Mouse (Mus musculus) cerebellum, postnatal 25 days (tissue): ENCODE results near the gene Ptges3l.
"Not testable (repeated sequence)": the region's sequence is repeated elsewhere in the genome, so short reads cannot be mapped to it uniquely, and the experiment has no call there.

ENCODE experiments used
- DNase-seq, 2 experiments: peaks; one replicate each; pipeline ENCODE4 v3.0.0; 2021; ENCODE audit warnings: mixed read lengths in 2 of 2

Ptges3l gene

DNA sequence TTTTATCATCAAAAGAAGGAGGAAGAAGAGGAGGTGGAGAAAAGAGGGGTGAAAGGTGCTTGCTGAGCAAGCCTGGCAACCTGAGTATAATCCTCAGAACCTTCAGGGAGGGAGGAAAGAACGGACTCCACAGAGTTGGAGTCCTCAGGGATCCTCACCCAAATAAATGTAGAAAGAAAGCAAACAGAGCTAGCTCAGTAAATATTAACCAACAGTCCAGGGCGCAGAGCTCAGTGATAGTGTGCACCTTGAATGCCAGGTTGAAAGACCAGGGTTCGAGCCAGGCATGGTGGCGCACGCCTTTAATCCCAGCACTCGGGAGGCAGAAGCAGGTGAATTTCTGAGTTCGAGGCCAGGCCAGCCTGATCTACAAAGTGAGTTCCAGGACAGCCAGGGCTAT, 30.5 kb upstream of the Ptges3l start:
- no peak for DNase-seq

GRCm38 (mm10) chr11:101454702-101455101, 29.6 kb upstream of the Ptges3l start:
- DNase-seq, result no peak

DNA sequence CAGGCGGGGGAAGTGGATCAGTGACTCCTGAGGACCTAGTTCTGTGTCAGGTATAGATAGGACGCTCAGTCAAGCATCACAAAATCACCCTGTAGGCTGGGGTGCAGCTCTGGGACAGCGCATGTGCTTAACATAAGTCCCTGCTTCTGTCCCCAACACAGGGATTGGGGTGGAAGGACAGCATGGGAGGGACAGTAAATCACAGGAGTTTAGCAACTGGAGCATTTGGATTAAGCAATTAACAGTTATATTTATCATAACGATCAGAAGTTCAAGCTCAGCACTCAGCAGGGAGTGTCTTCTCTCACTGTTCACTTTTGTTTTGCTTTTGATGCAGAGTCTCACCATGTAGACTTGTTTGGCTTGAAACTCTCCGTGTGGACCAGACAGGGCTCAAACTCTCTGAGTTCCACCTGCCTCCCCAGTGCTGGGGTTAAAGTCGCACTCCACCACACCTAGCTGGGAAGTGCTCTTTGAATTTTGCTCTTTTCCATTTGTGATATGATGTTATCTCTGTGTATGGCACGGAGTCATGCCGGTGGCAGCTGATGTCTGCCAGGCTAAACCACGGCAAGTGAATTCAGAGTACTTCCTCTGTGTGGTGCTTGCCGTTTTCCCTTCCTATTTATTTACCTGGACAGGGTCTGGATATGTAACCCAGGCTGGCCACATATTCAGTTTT, 27.1 kb upstream of the Ptges3l start:
- no peak for DNase-seq

DNA sequence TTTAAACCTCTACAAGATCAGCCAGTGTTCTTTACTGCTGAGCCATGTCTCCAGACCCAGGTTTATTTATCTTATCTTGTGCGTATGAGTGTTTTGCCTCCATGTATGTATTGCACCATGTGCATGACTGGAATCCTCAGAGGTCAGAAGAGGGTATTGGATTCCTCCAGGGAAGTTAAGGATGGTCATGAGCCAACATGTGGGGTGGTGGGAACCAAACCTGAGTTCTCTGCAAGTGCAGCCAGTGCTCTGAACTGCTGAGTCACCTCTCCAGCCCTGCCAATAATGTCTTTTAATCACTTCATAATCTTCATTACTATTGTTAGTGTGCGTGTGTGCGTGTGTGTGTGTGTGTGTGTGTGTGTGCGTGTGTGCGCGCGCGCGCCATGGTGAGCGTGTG, 26.4 kb upstream of the Ptges3l start:
- no peak for DNase-seq

DNA sequence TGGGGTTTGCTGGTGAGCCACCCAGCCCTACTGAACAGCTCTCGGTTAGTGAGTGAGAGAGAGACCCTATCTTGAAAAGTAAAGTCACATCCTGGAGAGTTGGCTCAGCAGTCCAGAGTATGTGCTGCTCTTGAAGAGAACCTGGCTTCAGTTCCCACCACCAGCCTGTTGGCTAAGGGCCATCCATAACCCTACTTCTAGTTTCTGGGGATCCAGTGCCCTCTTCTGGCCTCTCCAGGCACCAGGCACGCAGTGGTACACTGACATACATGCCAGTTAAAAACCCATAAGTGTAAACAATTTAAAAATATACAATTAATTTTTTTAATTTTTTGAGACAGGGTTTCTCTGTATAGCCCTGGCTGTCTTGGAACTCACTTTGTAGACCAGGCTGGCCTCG, 25.3 kb upstream of the Ptges3l start:
- DNase-seq, result no peak

- DNase-seq, result not testable (repeated sequence)
These were observed 24.5 kb upstream of the Ptges3l start for GRCm38 (mm10) chr11:101449596-101449995.

DNA sequence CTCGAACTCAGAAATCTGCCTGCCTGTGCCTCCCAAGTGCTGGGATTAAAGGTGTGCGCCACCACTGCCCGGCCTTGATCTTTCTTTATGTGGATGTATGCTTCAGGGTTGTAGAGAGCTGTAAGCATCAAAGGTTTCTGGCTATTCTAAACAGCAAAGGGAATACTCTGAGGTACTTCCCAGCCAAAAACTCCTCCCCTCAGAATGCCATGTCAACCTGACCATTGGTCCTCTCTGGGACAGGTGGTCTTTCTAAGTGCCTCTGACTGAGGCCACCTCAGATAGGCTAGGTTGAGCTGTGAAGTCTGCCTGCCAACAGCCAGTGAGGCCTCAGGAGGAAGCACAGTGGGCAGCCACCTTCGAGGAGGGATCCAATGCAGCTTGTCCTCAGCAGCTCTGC, 23.8 kb upstream of the Ptges3l start:
- no peak for DNase-seq

DNA sequence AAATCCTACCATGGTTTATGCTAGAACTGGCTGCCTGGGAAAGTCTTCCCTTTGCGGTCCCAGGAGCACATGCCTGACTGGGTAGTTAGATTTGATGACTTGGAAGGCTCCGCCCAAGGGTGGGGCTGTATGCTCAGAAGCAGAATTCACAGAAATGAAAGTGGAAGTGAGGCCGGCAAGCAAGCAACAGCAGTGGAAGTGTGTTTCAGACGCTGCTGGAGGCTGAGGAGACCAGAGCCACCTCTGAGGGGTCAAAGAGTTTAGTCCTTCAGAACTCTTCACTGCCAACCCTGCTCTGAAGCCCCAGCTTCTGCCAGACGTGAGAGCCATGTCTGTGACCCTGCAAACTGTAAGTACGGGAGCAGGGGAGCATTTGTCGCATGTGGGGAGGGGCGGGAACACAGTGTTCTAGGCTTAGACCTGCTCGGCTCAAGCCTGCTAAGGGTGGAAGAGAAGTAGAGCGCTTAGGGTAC, 23.2 kb upstream of the Ptges3l start, which contains the start of gene Ifi35:
Gene Ifi35, plus strand, starts transcription at position 134 of the 473 bp plus-strand sequence.
- no peak for DNase-seq

DNA sequence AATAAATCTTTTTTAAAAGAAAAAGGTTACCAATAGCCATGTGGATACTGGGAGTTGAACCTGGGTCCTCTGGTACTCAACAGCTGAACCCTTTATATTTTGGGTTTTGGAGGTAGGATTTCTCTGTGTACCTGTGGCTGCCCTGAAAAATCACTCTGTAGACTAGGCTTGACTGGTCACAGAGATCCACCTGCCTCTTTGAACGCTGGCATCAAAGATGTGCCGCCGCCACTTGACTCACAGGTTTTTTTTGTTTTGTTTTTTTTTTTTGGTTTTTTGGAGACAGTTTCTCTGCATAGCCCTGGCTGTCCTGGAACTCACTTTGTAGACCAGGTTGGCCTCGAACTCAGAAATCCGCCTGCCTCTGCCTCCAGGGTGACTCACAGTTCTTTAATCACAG, 22.7 kb upstream of the Ptges3l start:
- no peak for DNase-seq

DNA sequence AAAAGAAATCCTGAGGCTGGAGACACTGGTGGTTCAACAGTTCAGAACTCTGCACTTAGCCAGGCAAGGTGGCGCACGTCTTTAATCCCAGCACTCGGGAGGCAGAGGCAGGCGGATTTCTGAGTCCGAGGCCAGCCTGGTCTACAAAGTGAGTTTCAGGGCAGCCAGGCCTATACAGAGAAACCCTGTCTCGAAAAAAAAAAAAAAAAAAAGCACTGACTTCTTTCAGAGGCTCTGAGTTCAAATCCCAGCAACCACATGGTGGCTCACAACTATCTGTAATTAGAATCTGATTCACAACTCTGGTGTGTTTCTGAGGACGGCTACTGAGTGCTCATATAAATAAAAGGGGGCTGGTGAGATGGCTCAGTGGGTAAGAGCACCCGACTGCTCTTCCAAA, 21.7 kb upstream of the Ptges3l start:
- not testable (repeated sequence) for DNase-seq

GRCm38 (mm10) chr11:101446319-101446718, 21.2 kb upstream of the Ptges3l start:
- DNase-seq, result no peak

- no peak for DNase-seq
These were observed 17.6 kb upstream of the Ptges3l start for GRCm38 (mm10) chr11:101442760-101443159.

- peak; percentile 95 to 97 for DNase-seq
These were observed 17.1 kb upstream of the Ptges3l start, which contains the start of gene Rpl27 for GRCm38 (mm10) chr11:101442127-101442693. Gene Rpl27 (plus strand): TSS chr11:101442298.

DNA sequence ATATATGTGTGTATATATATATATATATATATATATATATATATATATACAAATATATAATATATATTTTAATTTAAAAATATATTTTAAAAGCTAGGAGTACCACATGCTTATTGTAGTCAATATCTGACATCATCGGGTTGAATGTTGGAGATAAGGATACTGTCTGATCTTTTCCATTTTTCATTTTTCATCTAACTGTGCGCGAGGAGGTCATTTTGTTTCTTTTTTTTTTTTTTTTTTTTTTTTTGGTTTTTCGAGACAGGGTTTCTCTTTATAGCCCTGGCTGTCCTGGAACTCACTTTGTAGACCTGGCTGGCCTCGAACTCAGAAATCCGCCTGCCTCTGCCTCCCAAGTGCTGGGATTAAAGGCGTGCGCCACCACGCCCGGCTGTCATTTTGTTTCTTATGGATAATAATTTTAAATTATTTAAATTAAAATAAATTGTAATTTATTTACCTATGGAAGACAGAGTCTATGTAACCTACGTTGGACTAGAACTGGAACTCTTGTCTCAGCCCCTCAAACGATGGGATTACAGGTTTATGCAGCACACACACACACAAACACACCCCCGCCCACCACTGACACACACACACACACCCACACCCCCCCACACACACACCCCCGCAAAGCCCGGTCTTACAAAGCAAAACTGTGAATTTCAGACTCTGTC, 16.5 kb upstream of the Ptges3l start:
- DNase-seq, result not testable (repeated sequence)

DNA sequence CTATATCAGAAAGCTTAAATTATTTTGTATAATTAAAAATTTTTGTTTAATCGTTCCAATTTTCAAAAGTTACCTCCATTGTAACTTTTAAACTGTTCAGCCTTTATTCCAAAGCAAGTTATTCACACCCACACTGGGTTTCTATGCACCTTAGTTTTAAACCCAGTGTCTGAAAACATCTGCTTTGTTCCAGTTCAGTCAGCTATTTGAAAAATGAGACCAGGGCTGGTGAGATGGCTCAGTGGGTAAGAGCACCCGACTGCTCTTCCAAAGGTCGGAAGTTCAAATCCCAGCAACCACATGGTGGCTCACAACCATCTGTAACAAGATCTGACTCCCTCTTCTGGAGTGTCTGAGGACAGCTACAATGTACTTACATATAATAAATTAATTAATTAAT, 12.9 kb upstream of the Ptges3l start:
- not testable (repeated sequence) for DNase-seq

- DNase-seq, result no peak
These were observed 11.8 kb upstream of the Ptges3l start for GRCm38 (mm10) chr11:101436916-101437315.

DNA sequence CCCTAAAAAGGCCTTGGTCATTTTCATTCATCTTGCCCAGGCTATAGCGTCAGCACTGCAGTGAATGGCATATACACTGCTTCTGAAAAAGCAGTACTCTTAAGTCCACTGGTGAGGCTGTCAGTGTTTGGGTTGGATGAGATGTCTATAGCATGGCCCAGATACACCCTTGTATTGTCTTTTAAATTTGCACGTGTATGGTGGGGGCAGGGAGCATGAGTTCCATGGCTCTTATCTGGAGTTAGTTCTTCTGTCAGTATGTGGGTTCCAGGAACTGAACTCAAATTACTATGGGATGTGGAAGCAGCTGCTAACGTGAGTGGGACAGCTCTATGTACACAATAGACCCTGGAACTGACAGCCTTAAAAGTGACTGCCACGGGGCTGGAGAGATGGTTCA, 10.7 kb upstream of the Ptges3l start:
- no peak for DNase-seq

DNA sequence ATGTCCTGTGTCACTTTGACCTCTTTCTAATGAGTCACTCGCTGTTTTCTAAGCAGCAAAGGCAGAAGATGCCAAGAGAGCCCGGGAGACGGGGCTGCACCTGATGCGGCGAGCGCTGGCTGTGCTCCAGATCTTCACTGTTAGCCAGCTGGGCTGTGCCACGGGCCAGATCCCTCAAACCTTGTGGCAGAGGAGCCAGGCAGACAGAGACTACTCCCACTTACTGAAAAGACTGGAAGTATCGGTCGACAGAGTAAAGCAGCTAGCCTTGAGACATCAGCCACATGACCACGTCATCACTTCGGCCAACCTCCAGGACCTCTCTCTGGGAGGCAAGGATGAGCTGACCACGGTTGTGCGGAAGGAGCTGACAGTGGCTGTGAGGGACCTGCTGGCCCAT, 8.3 kb upstream of the Ptges3l start:
- DNase-seq, result peak; percentile 68 to 80

DNA sequence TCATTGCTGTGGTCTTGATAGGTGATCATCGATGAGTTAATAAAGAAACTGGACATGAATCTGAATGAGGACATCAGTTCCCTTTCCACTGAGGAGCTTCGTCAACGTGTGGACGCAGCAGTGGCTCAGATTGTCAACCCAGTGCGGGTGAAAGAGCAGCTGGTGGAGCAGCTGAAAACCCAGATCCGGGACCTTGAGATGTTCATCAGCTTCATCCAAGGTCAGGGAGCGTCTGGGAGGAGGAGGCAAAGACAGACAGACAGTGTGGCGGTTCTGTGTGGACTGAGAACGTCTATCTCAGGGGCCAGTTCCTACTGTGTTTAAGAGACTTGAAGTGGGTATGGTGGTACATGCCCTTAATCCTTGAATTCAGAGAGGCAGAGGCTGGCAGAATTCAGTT, 6.2 kb upstream of the Ptges3l start:
- DNase-seq, result no peak

DNA sequence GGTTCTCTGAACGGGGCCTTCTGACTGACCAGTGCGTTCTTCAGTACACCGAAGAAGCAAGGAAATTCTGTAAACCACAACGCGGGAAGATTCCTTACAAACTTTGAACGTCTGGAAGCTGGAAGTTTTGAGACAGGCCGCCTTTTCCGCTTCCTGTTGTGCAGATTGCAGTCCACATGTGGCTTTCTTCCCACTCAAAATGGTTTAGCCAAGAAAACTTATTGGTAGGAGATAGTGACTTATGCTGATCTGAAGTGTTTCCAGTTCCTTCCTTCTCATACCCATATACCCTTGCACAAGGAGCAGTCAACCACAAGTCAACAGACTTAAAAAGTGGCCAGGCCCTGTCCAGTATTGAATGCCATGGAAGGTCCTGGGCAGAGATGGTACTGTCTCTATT, 1.0 kb upstream of the Ptges3l start:
- no peak for DNase-seq

DNA sequence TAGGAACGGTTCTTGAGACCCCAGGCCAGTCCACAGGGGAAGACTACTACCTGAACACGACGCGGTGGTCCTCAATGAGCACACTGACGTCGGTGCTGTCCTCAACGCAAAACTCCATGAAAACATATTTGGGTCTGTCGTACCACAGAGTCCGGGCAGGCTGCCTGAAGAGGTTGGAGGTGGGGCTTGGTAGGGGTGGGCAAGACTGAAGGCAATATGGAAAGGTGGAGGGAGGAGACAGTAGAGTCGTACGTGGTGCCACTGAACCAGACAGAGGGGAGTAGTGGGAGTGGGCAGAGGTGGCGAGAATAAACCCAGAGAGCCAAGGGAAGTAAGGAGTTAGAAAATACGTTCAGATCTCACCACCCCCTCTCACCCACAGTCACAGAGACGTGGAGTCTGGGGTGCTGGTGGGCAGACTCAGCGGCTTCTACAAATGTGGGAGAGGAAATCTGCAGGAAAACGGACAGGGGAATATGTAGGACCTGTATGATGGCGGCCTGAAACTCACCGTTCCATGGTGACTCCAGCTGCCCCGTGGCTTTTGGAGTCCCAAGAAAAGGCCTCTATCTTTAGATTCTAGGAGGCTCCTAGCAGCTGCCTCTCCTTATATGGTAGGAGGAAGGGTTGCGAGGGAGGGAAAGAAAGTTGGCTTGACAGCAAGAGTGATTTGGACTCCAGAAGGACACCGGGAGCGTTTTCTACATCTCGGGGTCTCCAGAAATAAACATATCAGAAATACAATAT, 855 bp downstream of the Ptges3l start, which contains the start of gene Gm27029:
Gene Gm27029, minus strand, starts transcription at position 692 of the 747 bp plus-strand sequence.
- peak in 1 of 2 experiments; percentile 18 for DNase-seq

DNA sequence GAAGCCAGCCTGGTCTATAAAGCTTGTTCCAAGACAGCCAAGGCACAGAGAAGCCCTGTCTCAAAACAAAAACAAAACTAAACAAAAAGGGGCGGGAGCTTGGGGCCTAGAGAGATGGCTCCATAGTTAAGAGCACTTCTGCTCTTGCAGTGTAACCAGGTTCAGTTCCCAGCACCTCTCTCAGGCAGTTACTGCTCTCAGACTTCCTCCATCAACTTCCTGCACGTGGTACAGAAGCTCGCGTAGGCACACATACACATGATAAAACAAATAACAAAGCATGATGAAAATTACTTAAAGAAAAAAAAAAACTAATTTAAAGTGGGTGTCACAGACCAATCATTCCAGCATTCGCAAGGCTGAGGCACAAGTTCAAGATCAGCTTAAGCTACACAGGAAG, 5.0 kb downstream of the Ptges3l start:
- no peak for DNase-seq

DNA sequence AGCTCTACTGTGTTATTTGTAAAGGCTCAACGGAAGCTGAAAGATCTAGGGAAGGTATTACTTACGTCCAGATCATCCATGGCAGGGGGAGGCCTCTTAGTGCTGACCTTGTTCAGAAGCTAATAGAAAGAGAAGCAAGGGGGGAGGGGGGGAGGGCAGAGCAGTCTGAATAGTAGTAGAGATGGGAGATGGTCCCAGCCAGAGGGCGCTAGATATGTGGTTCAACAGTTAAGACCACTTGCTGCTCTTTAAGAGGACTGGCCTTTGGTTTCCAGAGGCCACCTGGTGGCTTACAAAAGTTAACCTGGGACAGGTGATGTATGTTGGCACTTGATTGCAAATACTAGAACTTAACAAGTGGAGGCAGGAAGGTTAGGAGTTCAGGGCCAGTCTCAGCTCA, 5.5 kb downstream of the Ptges3l start:
- DNase-seq, result no peak
